Mouse (Mus musculus) E14TG2a.4 (cell line): ENCODE results near the gene Rps25.
"Not testable (repeated sequence)": the region's sequence is repeated elsewhere in the genome, so short reads cannot be mapped to it uniquely, and the experiment has no call there.

ENCODE experiments used
- CTCF ChIP-seq: conservative IDR thresholded peaks from 2 replicates; pipeline ENCODE4 v1.5.1; 2014; ENCODE audit warnings: low read length
- NANOG ChIP-seq: IDR thresholded peaks from 2 replicates; pipeline ENCODE4 v1.6.1; 2014; ENCODE audit warnings: borderline replicate concordance, low read length, mixed read lengths
- POU5F1 ChIP-seq: IDR thresholded peaks from 2 replicates; pipeline ENCODE4 v1.6.1; 2014; ENCODE audit warnings: low read length, borderline replicate concordance

DNA sequence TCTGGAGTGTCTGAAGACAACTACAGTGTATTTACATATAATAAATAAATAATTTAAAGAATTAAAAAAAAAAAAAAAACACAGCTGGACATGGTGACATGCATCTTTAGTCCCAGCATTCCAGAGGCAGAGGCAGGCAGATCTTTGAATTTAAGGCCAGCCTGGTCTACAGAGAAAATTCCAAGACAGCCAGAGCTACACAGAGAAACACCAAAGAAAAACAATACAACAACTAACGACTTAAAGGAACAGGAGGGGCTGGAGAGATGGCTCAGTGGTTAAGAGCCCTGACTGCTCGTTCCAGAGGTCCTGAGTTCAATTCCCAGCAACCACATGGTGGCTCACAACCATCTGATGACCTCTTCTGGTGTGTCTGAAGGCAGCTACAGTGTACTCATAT is 29.6 kb upstream of the Rps25 start:
- TF ChIP-seq CTCF, POU5F1, NANOG: not testable (repeated sequence)
